Mouse (Mus musculus): ENCODE data around the gene Hcn4.

The Hcn4 gene

GRCm38 (mm10) chr9:58849576-58850315, 26.5 kb downstream of the Hcn4 start:
- DNase-seq (ENCODE audit: low spot score), result no peak

DNA sequence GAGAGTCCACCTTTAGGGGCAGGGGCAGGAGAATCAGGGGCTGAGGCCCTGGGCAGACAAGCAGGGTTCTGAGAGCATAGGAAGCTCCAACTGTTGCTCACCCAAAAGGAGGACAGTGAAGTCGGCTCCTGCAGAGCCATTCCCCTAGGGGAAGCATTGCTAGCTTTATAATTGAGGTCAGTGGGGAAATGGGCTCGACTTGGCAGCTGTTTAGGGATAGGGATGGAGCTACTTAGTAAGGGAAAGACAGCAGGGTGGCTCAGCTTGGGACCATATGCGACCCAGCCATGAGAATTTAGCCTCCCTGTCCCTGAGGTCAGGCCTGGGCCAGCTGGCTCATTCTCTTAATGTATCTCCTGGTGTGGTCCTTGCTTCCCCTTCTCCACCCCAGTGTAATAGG, 31.7 kb downstream of the Hcn4 start:
- DNase-seq (ENCODE audit: low spot score), result no peak

- no peak for DNase-seq (ENCODE audit: low spot score)
Observed at GRCm38 (mm10) chr9:58859080-58859635, 35.9 kb downstream of the Hcn4 start.

- DNase-seq (ENCODE audit: low spot score), result no peak
Observed at GRCm38 (mm10) chr9:58863826-58864225, 40.6 kb downstream of the Hcn4 start.

- no peak for DNase-seq (ENCODE audit: low spot score)
Observed at GRCm38 (mm10) chr9:58871141-58871540, 47.9 kb downstream of the Hcn4 start.

GRCm38 (mm10) chr9:58873541-58874324, 50.5 kb downstream of the Hcn4 start:
- no peak for DNase-seq (ENCODE audit: low spot score)

DNA sequence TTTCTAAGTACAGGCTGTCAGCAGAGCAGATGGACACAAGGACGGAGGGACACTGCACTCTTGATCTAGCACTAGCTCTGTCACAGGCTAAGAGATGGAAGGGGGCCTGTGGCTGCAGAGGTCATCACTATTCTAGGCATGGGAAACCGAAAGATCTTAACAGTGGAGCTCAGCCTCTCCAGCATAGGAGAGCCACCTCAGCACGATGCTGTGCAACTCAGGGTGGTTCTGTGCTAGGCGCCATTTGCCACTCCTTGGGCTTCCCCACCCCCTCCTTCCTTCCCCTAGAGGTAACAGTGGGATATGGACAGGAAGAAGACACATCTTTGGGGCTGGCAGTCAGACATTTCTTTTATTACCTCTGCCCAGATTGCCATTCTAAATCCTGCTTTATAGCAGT, 51.1 kb downstream of the Hcn4 start:
- no peak for DNase-seq (ENCODE audit: low spot score)

- DNase-seq (ENCODE audit: low spot score), result no peak
Observed at GRCm38 (mm10) chr9:58875439-58875838, 52.2 kb downstream of the Hcn4 start.

DNA sequence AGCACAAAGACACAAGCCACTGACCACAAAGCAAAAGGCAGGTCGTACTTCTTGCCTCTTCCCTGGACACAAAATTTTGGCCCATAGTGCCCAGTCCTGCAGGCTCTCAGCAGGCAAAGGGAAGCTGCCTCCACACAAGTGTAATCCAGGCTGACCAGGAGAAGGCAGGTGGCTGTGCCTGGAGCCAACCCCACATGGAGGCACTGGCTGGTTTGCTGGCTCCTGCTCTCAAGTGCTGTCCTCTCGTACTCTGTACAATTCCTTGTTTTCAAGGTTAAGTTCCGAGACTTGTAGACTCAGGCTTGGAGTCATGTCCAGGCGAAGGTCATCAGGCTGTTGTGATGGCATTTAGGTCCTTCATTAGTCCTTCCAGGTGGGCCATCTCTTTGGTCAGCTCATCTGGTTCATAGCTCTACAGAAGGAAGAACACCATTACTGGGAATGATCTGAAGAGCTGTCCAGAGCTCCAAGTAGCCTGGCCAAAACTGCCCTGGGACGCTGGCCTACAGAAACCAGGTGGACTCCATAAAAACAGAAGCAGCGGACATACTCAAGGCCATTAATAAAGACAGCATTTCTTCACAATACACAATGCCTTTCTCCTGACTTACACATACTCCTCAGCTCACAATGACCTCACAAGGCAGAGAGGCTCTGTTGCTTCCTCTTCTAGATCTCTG, 53.9 kb downstream of the Hcn4 start:
- DNase-seq (ENCODE audit: low spot score), result no peak

GRCm38 (mm10) chr9:58879836-58880235, 56.6 kb downstream of the Hcn4 start:
- DNase-seq (ENCODE audit: low spot score), result no peak

DNA sequence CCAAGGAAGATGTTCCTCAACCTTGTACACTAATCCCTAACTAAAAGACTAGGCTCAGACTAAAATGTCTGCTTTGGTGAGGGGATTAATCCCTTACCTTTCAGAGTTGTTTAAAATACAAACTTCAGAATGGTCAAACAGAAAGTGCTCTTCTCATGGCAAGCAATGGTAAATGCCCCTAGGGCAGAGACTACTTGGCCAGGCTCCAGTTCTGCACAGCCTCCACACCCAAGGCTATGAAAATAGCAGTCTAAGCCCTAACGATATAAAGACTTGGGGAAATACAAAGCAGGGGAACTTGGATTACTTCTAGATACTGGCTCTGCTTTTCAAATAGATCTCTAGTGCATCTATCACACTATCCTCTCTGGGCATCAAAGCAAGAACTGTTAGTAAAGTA, 59.5 kb downstream of the Hcn4 start:
- DNase-seq (ENCODE audit: low spot score), result no peak

- DNase-seq (ENCODE audit: low spot score), result no peak
Observed at GRCm38 (mm10) chr9:58889782-58890448, 66.7 kb downstream of the Hcn4 start.

GRCm38 (mm10) chr9:58890893-58891292, 67.7 kb downstream of the Hcn4 start:
- DNase-seq (ENCODE audit: low spot score), result no peak

DNA sequence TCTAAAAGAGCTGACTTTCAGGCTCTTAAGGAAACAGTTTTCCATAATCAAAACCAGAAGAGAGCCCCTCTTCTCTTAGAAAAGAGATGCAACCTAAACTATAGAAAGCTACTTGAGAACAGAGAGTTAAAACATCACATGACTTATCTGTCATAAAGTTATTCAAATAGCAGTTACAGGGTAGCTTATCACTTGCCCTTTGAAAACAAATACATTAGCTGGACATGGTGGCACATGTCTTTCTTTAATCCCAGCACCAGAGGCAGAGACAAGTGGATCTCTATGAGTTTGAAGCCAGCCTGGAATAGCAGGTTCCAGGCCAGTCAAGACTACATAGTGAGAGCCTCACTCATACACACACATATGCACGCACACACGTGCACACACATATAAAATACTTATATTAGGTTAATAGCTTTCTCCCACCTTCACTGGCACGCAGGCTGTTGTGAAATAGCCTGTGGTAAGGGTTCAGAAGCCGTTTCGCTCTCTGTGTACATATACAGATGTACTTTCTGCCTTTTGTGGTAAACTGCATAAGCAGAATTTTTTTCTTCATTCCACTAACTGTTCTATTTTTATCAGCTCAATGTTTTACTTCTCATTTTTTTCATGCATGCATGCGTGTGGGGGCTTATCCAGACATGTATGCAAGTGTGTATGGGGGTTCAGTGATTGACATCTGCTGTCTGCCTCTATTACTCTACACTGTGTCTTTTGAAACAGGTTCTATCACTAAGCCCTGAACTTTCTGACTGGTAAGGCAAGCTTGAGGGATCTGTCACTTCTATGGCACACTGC, 68.8 kb downstream of the Hcn4 start:
- no peak for DNase-seq (ENCODE audit: low spot score)

DNA sequence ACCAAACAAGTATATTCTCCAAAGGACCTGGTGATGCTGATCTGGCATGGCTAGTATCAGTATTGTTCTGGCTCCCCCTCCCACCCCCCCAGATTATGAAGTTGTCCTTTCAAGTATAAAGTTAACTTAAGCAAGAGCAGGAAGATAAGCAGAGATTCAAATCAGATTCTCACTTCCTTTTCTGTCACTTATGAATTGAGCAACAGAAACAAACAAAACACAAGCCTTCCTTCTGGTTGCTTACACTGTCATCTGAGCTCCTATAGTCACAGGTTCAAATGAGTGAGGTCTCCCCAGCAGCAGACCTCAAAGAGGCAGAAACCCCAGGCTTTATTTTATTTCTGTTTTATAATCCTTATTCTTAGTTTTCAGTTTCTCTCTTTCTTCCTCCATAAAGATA, 76.4 kb downstream of the Hcn4 start:
- no peak for DNase-seq (ENCODE audit: low spot score)

- DNase-seq (ENCODE audit: low spot score), result no peak
Observed at GRCm38 (mm10) chr9:58902869-58903585, 79.8 kb downstream of the Hcn4 start.
